Mouse (Mus musculus) limb, embryonic 15.5 days (tissue): ENCODE results near the gene Espl1. TPM values are rescaled to one million over a fixed set of nuclear protein-coding genes. Genes with fewer than 3 reads are reported as not detected.

Source experiments
- ATAC-seq: fragments of 200-750 bp; cut with Nextera tagmentation; 2 replicates; pipeline ENCODE4 v1.8.0; 2017; ENCODE audit warnings: low read depth, moderate TSS enrichment; ENCODE audit not compliant: insufficient number of reproducible peaks, low FRiP score, low TSS enrichment
- H3K27ac ChIP-seq: fragments of 300-500 bp; sonication (generic); 2 replicates; pipeline ENCODE4 v1.5.1; 2015; ENCODE audit warnings: moderate library complexity, mild to moderate bottlenecking, inconsistent platforms
- H3K27me3 ChIP-seq: fragments of 300-500 bp; sonication (generic); 2 replicates; pipeline ENCODE4 v1.6.1; 2015; ENCODE audit warnings: inconsistent platforms
- H3K36me3 ChIP-seq: fragments of 300-500 bp; sonication (generic); 2 replicates; pipeline ENCODE4 v1.6.1; 2015; ENCODE audit warnings: inconsistent platforms
- H3K4me1 ChIP-seq: fragments of 300-500 bp; sonication (generic); 2 replicates; pipeline ENCODE4 v1.6.1; 2015; ENCODE audit warnings: inconsistent platforms
- H3K4me2 ChIP-seq: fragments of 300-500 bp; sonication (generic); 2 replicates; pipeline ENCODE4 v1.6.1; 2015; ENCODE audit warnings: mild to moderate bottlenecking, inconsistent platforms
- H3K4me3 ChIP-seq: fragments of 300-500 bp; sonication (generic); 2 replicates; pipeline ENCODE4 v1.5.1; 2015; ENCODE audit warnings: mild to moderate bottlenecking, inconsistent platforms
- H3K9ac ChIP-seq: fragments of 300-500 bp; sonication (generic); 2 replicates; pipeline ENCODE4 v1.6.1; 2015; ENCODE audit warnings: inconsistent platforms
- H3K9me3 ChIP-seq: fragments of 300-500 bp; sonication (generic); 2 replicates; pipeline ENCODE4 v1.6.1; 2016; ENCODE audit warnings: inconsistent platforms
- WGBS: fragments of 180-500 bp; shearing (Covaris S2); methylation state at CpG from one replicate; pipeline ENCODE4 v1.1.7; 2015; 5-methylcytosine and 5-hydroxymethylcytosine counted together
- polyA plus RNA-seq: library from polyadenylated mRNA; unstranded; fragments of >200 nt; fragmentation: Nextera tagmentation; extraction: Ambion mirVana; gene quantifications from 2 replicates; pipeline ENCODE4 v1.2.1, GENCODE M21; 2015

The Espl1 gene
- polyA plus RNA-seq, 1 experiment from 2014 or later, result 17.7 TPM

- peak; percentile 72 for ATAC-seq
- Histone ChIP-seq H3K4me3 (peak within 1 kb of the TSS; percentile 79), H3K4me2 (peak within 1 kb of the TSS; percentile 81), H3K9ac (peak within 1 kb of the TSS; percentile 92), H3K36me3 (peaks cover 11% of the 10 kb centered on the region), H3K9me3 (no peaks in the 10 kb centered on the region), H3K4me1 (peaks cover 72% of the 10 kb centered on the region), H3K27me3 (no peaks in the 10 kb centered on the region), H3K27ac (peak within 1 kb of the TSS; percentile 98)
- under 1% methylated on average over 39 of the region's 46 CpGs for WGBS
These were observed 38.6 kb upstream of the Espl1 start, which contains the start of gene Rarg for GRCm38 (mm10) chr15:102257202-102258075. Gene Rarg, minus strand, starts transcription at chr15:102257517.

GRCm38 (mm10) chr15:102258076-102258470 is 38.0 kb upstream of the Espl1 start:
- peak; percentile 56 for ATAC-seq
- Histone ChIP-seq H3K9me3 (no peaks in the 10 kb centered on the region), H3K4me1 (peaks cover 73% of the 10 kb centered on the region), H3K27ac (peak overlapping the region; percentile 98), H3K4me2 (peak overlapping the region; percentile 81), H3K36me3 (peaks cover 8% of the 10 kb centered on the region; the same call in 1 of the 2 replicates), H3K27me3 (no peaks in the 10 kb centered on the region), H3K4me3 (peak overlapping the region; percentile 79), H3K9ac (peak overlapping the region; percentile 92; the same call in 1 of the 2 replicates)
- 2% methylated on average over 12 of the region's 12 CpGs for WGBS

- Histone ChIP-seq H3K4me3 (peak overlapping the region; percentile 79), H3K9me3 (no peaks in the 10 kb centered on the region), H3K27me3 (no peaks in the 10 kb centered on the region), H3K27ac (peak overlapping the region; percentile 98), H3K4me1 (peaks cover 72% of the 10 kb centered on the region), H3K36me3 (peaks cover 4% of the 10 kb centered on the region; the same call in 1 of the 2 replicates), H3K4me2 (peak overlapping the region; percentile 81), H3K9ac (0 out of 2 replicates have a peak overlapping the region, but pooled peaks have one; percentile 17)
- 4% methylated on average over 11 of the region's 11 CpGs for WGBS
- peak; percentile 53 for ATAC-seq
These were observed 37.3 kb upstream of the Espl1 start for GRCm38 (mm10) chr15:102258581-102259253.

- Histone ChIP-seq H3K4me1 (peaks cover 48% of the 10 kb centered on the region), H3K9ac (no peak overlapping the region), H3K27ac (peak overlapping the region; percentile 84), H3K4me3 (no peak overlapping the region), H3K36me3 (no peaks in the 10 kb centered on the region), H3K4me2 (no peak overlapping the region), H3K27me3 (no peaks in the 10 kb centered on the region), H3K9me3 (no peaks in the 10 kb centered on the region)
- ATAC-seq, result no peak
- WGBS, result 42% methylated on average over 7 of the region's 7 CpGs
These were observed 33.5 kb upstream of the Espl1 start for GRCm38 (mm10) chr15:102262582-102262981.

GRCm38 (mm10) chr15:102263037-102263436 is 33.0 kb upstream of the Espl1 start:
- Histone ChIP-seq H3K27me3 (no peaks in the 10 kb centered on the region), H3K27ac (peak overlapping the region; percentile 84), H3K4me1 (peaks cover 43% of the 10 kb centered on the region), H3K4me3 (no peak overlapping the region), H3K36me3 (no peaks in the 10 kb centered on the region), H3K9ac (no peak overlapping the region), H3K4me2 (no peak overlapping the region), H3K9me3 (no peaks in the 10 kb centered on the region)
- no peak for ATAC-seq
- WGBS, result 68% methylated on average over 2 of the region's 2 CpGs

GRCm38 (mm10) chr15:102265548-102265947 is 30.5 kb upstream of the Espl1 start:
- no peaks in the 10 kb centered on the region for H3K9me3 ChIP-seq
- H3K27ac ChIP-seq, result no peak overlapping the region
- ATAC-seq, result no peak
- H3K27me3 ChIP-seq, result no peaks in the 10 kb centered on the region
- no peaks in the 10 kb centered on the region for H3K36me3 ChIP-seq
- H3K4me3 ChIP-seq, result no peak overlapping the region
- H3K9ac ChIP-seq, result no peak overlapping the region
- WGBS, result 94% methylated on average over 5 of the region's 5 CpGs
- no peak overlapping the region for H3K4me2 ChIP-seq
- peaks cover 28% of the 10 kb centered on the region for H3K4me1 ChIP-seq

GRCm38 (mm10) chr15:102270274-102270960 is 25.6 kb upstream of the Espl1 start, which contains the start of gene Gm9918:
Gene Gm9918, plus strand, starts transcription at chr15:102270563.
- Histone ChIP-seq H3K27me3 (no peaks in the 10 kb centered on the region), H3K4me3 (peak within 1 kb of the TSS; percentile 35), H3K4me2 (peak within 1 kb of the TSS; percentile 52), H3K9ac (peak within 1 kb of the TSS; percentile 10; the same call in 1 of the 2 replicates), H3K36me3 (no peaks in the 10 kb centered on the region), H3K4me1 (peaks cover 18% of the 10 kb centered on the region), H3K27ac (no peak within 1 kb of the TSS), H3K9me3 (no peaks in the 10 kb centered on the region)
- 11% methylated on average over 21 of the region's 21 CpGs for WGBS
- peak; percentile 63 for ATAC-seq

- Histone ChIP-seq H3K4me3 (no peak overlapping the region), H3K9ac (no peak overlapping the region), H3K27me3 (no peaks in the 10 kb centered on the region), H3K27ac (no peak overlapping the region), H3K4me2 (peak overlapping the region; percentile 52), H3K9me3 (no peaks in the 10 kb centered on the region), H3K4me1 (peaks cover 18% of the 10 kb centered on the region), H3K36me3 (no peaks in the 10 kb centered on the region)
- no peak for ATAC-seq
- WGBS, result 36% methylated on average over 3 of the region's 3 CpGs
These were observed 24.6 kb upstream of the Espl1 start for GRCm38 (mm10) chr15:102271441-102271840.

GRCm38 (mm10) chr15:102273982-102274716 is 21.9 kb upstream of the Espl1 start:
- whole genome bisulfite sequencing, result 70% methylated on average over 6 of the region's 6 CpGs
- ATAC-seq, result no peak

GRCm38 (mm10) chr15:102278726-102279091 is 17.4 kb upstream of the Espl1 start:
- WGBS, result 34% methylated on average over 7 of the region's 7 CpGs
- H3K4me3 ChIP-seq, result peak overlapping the region; percentile 93
- 0 out of 2 replicates have a peak overlapping the region, but pooled peaks have one; percentile 18 for H3K9ac ChIP-seq
- H3K27me3 ChIP-seq, result no peaks in the 10 kb centered on the region
- no peaks in the 10 kb centered on the region for H3K9me3 ChIP-seq
- H3K4me1 ChIP-seq, result peaks cover 20% of the 10 kb centered on the region
- peak overlapping the region; percentile 92 for H3K27ac ChIP-seq
- ATAC-seq, result no peak
- H3K36me3 ChIP-seq, result peaks cover 20% of the 10 kb centered on the region
- H3K4me2 ChIP-seq, result peak overlapping the region; percentile 61

More at GRCm38 (mm10) chr15:102273982-102274716, 21.9 kb upstream of the Espl1 start:
- Histone ChIP-seq H3K27ac (no peak overlapping the region), H3K36me3 (no peaks in the 10 kb centered on the region), H3K9me3 (no peaks in the 10 kb centered on the region), H3K4me1 (peaks cover 20% of the 10 kb centered on the region), H3K4me3 (no peak overlapping the region), H3K9ac (no peak overlapping the region), H3K4me2 (no peak overlapping the region), H3K27me3 (no peaks in the 10 kb centered on the region)
